In genomic region chr2:152102369-152102768, GRCm38 (mm10) we compare ENCODE assay signal across 21 mouse cellular contexts. TPM values are rescaled to one million over a fixed set of nuclear protein-coding genes. Genes with fewer than 3 reads are reported as not detected.
DNase-seq lines count a peak whose midpoint lies in the region; TF ChIP-seq lines count a peak whose summit lies in the region.
"Had no signal": no experiment of that assay in that cellular context is flagged by ENCODE, and none has a peak within 500 bp of the region (broad histone marks: within the 10 kb centered on the region; RNA-seq: fewer than 3 reads in every experiment).

No protein-coding gene starts in this region.

- no peak overlapping the region; the same call in 1 of the 2 replicates for H3K27ac ChIP-seq in cerebellum, adult 2 months (ENCODE audit: insufficient read depth, low read length)
- peak overlapping the region; percentile 92 for H3K27ac ChIP-seq in layer of hippocampus, adult 2 months
- H3K27ac ChIP-seq in olfactory bulb, adult 2 months (ENCODE audit: insufficient read depth, low read depth, low read length): peak overlapping the region; percentile 70
- H3K27ac ChIP-seq: kidney, postnatal 0 days; limb, embryonic 12.5 days; liver, embryonic 12.5 days; stomach, embryonic 15.5 days had no signal

- H3K27me3 ChIP-seq in cerebellum, adult 2 months (ENCODE audit: control insufficient read depth, insufficient read depth, low read length): no peaks in the 10 kb centered on the region

- 54% methylated on average over 6 of the region's 6 CpGs for WGBS in cerebellum, adult 2 months
- 37% methylated on average over 6 of the region's 6 CpGs for WGBS in olfactory bulb, adult 2 months

- peaks cover 16% of the 10 kb centered on the region; the same call in 1 of the 2 replicates for H3K4me1 ChIP-seq in cerebellum, adult 2 months (ENCODE audit: control insufficient read depth, insufficient read depth, low read length)
- H3K4me1 ChIP-seq in olfactory bulb, adult 2 months (ENCODE audit: control insufficient read depth, insufficient read depth, low read length): peaks cover 19% of the 10 kb centered on the region

- peak; percentile 51 to 63 for DNase-seq in cerebellum, postnatal 14 days
- no peak for DNase-seq in cerebellum, adult 2 months
- no peak for DNase-seq in layer of hippocampus, adult 2 months (ENCODE audit: low spot score in 2 of 2)
- DNase-seq in layer of hippocampus, postnatal 14 days (ENCODE audit: low spot score in 2 of 2): no peak
- peak; percentile 35 for DNase-seq in right cerebral cortex, adult 18-20 months
- no peak for DNase-seq in right cerebral cortex, postnatal 14 days
- DNase-seq: B cell, adult 2 months; gastrocnemius, postnatal 10 days; heart, adult 11 months; heart, postnatal 14 days; kidney, adult 18-20 months; lung, embryonic 14.5 days; lung, postnatal 36 days had no signal

- no peak overlapping the region for H3K4me3 ChIP-seq in cerebellum, adult 2 months (replicated peaks; ENCODE audit: insufficient read depth, low read depth, low read length)
- no peak overlapping the region for H3K4me3 ChIP-seq in layer of hippocampus, adult 2 months
- H3K4me3 ChIP-seq in olfactory bulb, adult 2 months (ENCODE audit: insufficient read depth, low read depth, low read length): no peak overlapping the region
- H3K4me3 ChIP-seq: heart, embryonic 12.5 days; limb, embryonic 12.5 days; liver, embryonic 12.5 days; stomach, embryonic 15.5 days had no signal

- TF ChIP-seq POLR2A in cerebellum, adult 2 months (IDR thresholded peaks at IDR 0.05; ENCODE audit: borderline replicate concordance, insufficient read depth, low read length): no peak
- TF ChIP-seq POLR2A in olfactory bulb, adult 2 months (IDR thresholded peaks at IDR 0.05; ENCODE audit: insufficient read depth, low read depth, low read length): no peak

- TF ChIP-seq CTCF in cerebellum, adult 2 months (IDR thresholded peaks at IDR 0.05; ENCODE audit: borderline replicate concordance, insufficient read depth, low read depth, low read length): no peak
- TF ChIP-seq CTCF in layer of hippocampus, adult 2 months (conservative IDR thresholded peaks at IDR 0.05): peak; percentile 48
- no peak for TF ChIP-seq CTCF in olfactory bulb, adult 2 months (IDR thresholded peaks at IDR 0.05; ENCODE audit: insufficient read depth, low read depth, low read length)

RNA-seq across cellular contexts. Expression of gene Srxn1, which starts 2.9 kb away (rescaled TPM):
- polyA plus RNA-seq in cerebellum, adult 2 months (2012; rRNA removed): 138 TPM in 2 replicates
- 10 to 100 TPM; 76.0 to 80.6 TPM for total RNA-seq in layer of hippocampus, adult 2 months (2021)
- 10 to 100 TPM; 59.1 to 65.8 TPM for total RNA-seq in layer of hippocampus, postnatal 14 days (2021)
- polyA plus RNA-seq in olfactory bulb, adult 2 months (2012; ENCODE audit: insufficient read depth, insufficient read length, low replicate concordance, missing spikeins): not detected in 2 replicates

RNA-seq across cellular contexts. Expression of gene Scrt2, which starts 21.0 kb away (rescaled TPM):
- 14.8 and 15.4 TPM in 2 replicates for polyA plus RNA-seq in cerebellum, adult 2 months (2012; rRNA removed)
- total RNA-seq in layer of hippocampus, adult 2 months (2021): 10 to 100 TPM; 24.4 to 25.4 TPM
- 10 to 100 TPM; 25.6 to 27.7 TPM for total RNA-seq in layer of hippocampus, postnatal 14 days (2021)
- not detected in 2 replicates for polyA plus RNA-seq in olfactory bulb, adult 2 months (2012; ENCODE audit: insufficient read depth, insufficient read length, low replicate concordance, missing spikeins)
- total RNA-seq: gastrocnemius, postnatal 10 days; heart, postnatal 14 days; megakaryocyte-erythroid progenitor cell, adult 5-6 weeks had no signal
- polyA plus RNA-seq: kidney, postnatal 0 days; limb, embryonic 12.5 days; liver, embryonic 12.5 days; lung, embryonic 14.5 days; thymus, postnatal 0 days had no signal

RNA-seq across cellular contexts. Expression of gene Tcf15, which starts 41.0 kb away (rescaled TPM):
- 2.6 TPM in 2 replicates for polyA plus RNA-seq in cerebellum, adult 2 months (2012; rRNA removed)
- total RNA-seq in layer of hippocampus, adult 2 months (2021): 1 to 10 TPM; 2.7 to 5.1 TPM
- total RNA-seq in layer of hippocampus, postnatal 14 days (2021): 1 to 10 TPM; 2.7 to 3.1 TPM
- not detected in 2 replicates for polyA plus RNA-seq in olfactory bulb, adult 2 months (2012; ENCODE audit: insufficient read depth, insufficient read length, low replicate concordance, missing spikeins)

Comparison
In these comparisons a context has a peak if more than half of its experiments do, and no peak if none do; other contexts are left out.
1. DNase-seq: peak in cerebellum, postnatal 14 days (2 of 2) and right cerebral cortex, adult 18-20 months (single experiment); none in cerebellum, adult 2 months (0 of 2), layer of hippocampus, adult 2 months (0 of 2), layer of hippocampus, postnatal 14 days (0 of 2) and right cerebral cortex, postnatal 14 days (single experiment).